Mouse (Mus musculus) stomach, adult 2 months (tissue): Measurements from ENCODE around the gene Gm17174. TPM values are rescaled to one million over a fixed set of nuclear protein-coding genes. Genes with fewer than 3 reads are reported as not detected.

Experiments used
- polyA plus RNA-seq: library from polyadenylated mRNA; depleted of rRNA; stranded (reverse); fragments of >200 nt; gene quantifications from 2 replicates; pipeline ENCODE4 v1.2.3, GENCODE M21; 2012; rRNA removed

Gene Gm17174
- polyA plus RNA-seq, result not detected in 2 replicates

DNA sequence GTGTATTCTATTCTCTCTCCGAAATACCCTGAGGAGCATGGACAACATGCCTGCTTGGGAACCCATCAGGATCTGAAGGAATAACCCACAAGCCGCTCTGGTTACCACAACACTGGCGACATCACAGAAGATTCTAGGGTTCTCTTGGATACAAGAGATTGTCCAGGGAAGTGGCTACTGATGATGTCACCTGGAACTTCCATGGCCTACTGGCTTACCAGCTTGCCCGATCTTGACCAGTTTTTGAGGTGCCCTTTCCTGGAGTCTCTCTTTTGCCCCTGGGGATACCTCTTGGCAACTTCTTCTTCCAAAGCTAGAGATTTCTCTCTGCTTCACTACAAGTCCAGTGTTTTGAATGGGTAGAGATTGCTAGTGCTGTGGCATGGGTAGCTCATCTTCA lies at the start of gene Gm17174:
Gm17174 (minus strand) TSS at position 101 of the 400 bp plus-strand sequence.

DNA sequence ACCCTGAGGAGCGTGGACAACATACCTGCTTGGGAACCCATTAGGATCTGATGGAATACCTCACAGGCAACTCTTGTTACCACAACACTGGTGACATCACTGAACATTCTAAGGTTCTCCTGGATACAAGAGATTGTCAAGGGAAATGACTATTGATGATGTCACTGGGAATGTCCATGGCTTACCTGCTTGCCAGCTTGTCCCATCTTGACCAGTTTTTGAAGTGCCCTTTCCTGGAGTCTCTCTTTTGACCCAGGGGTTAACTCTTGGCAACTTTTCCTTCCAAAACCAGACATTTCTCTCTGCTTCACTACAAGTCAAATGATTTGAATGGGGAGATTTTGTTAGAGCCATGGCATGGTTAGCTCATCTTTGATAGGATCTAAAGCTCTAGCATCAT lies 43.6 kb upstream of the Gm17174 start, which contains the start of gene Gm4181:
Gm4181 (minus strand) TSS at position 101 of the 400 bp plus-strand sequence.

DNA sequence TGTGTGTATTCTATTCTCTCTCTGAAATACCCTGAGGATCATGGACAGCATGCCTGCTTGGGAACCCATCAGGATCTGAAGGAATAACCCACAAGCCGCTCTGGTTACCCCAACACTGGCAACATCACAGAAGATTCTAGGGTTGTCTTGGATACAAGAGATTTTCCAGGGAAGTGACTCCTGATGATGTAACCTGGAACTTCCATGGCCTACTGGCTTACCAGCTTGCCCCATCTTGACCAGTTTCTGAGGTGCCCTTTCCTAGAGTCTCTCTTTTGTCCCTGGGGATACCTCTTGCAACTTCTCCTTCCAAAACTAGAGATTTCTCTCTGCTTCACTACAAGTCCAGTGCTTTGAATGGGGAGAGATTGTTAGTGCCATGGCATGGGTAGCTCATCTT lies 19.3 kb upstream of the Gm17174 start, which contains the start of gene Gm17078:
Gm17078 (minus strand) TSS at position 101 of the 400 bp plus-strand sequence.

DNA sequence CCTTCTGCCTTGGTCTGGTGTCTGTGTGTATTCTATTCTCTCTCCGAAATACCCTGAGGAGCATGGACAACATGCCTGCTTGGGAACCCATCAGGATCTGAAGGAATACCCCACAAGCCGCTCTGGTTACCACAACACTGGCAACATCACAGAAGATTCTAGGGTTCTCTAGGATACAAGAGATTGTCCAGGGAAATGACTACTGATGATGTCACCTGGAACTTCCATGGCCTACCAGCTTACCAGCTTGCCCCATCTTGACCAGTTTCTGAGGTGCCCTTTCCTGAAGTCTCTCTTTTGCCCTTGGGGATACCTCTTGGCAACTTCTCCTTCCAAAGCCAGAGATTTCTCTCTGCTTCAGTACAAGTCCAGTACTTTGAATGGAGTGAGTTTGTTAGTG lies 18.0 kb downstream of the Gm17174 start, which contains the start of gene Gm17175:
Gm17175 (minus strand) TSS at position 101 of the 400 bp plus-strand sequence.

DNA sequence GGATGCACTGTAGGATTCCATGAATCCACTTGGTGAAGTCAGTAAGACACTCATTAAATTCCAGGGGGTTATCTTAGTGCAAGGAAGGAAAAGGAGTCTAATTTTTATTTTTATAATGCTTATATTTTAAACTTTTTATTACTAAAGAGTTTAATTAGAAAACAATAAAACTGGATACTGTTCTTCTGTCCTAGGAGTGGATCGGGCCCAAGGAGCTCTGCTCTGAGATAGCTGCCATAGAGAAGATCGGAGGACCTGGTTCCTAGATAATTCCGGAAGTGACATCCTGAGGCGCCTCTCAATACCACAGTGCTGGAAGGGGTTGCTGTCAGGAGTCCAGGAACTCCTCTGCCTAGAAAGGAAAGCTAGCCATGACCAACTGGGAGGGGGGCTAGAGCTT lies 39.4 kb downstream of the Gm17174 start, which contains the start of gene Gm5622:
Gm5622 (plus strand) TSS at position 301 of the 400 bp plus-strand sequence.

Other genes with a start within 250 kb of the Gm17174 start
- gene Gm7247, start 230.4 kb downstream of the Gm17174 start, polyA plus RNA-seq, result not detected in 2 replicates
- not detected in 2 replicates for gene Vmn2r88, start 181.3 kb downstream of the Gm17174 start, polyA plus RNA-seq
- gene Vmn2r89, start 140.3 kb downstream of the Gm17174 start, polyA plus RNA-seq, result not detected in 2 replicates
- not detected in 2 replicates for gene Gm5622, start 39.3 kb downstream of the Gm17174 start, polyA plus RNA-seq
- not detected in 2 replicates for gene Gm17175, start 18.1 kb downstream of the Gm17174 start, polyA plus RNA-seq
- not detected in 2 replicates for gene Gm17078, start 19.2 kb upstream of the Gm17174 start, polyA plus RNA-seq
- not detected in 2 replicates for gene Gm4181, start 43.5 kb upstream of the Gm17174 start, polyA plus RNA-seq
- not detected in 2 replicates for gene Gm17079, start 103.3 kb upstream of the Gm17174 start, polyA plus RNA-seq
- gene Gm5800, start 125.0 kb upstream of the Gm17174 start, polyA plus RNA-seq, result not detected in 2 replicates
- gene Ang4, start 181.5 kb upstream of the Gm17174 start, polyA plus RNA-seq, result not detected in 2 replicates
- gene AY358078, start 207.9 kb upstream of the Gm17174 start, polyA plus RNA-seq, result not detected in 2 replicates